Mouse (Mus musculus): ENCODE data around the gene Muc1. TPM values are rescaled to one million over a fixed set of nuclear protein-coding genes. Genes with fewer than 3 reads are reported as not detected.
A peak's percentile ranks its signal among the peaks of the same experiment; 100 is the strongest.

Gene Muc1
- total and polyA plus RNA-seq, 3 experiments, result 0.04 to 1.1 TPM; not detected in 1

- TF ChIP-seq ZMIZ1 (IDR thresholded peaks at IDR 0.05; ENCODE audit: low read depth, low read length) (no peak; the same call in 1 of the 2 replicates), MYC (IDR thresholded peaks at IDR 0.05; ENCODE audit: low read depth, low read length) (peak; percentile 82; the same call in 1 of the 2 replicates), CHD2 (IDR thresholded peaks at IDR 0.05; ENCODE audit: low read length) (no peak; the same call in 1 of the 2 replicates), UBTF (IDR thresholded peaks at IDR 0.05; ENCODE audit: borderline replicate concordance, insufficient read depth, low read depth, low read length) (no peak), MAX (IDR thresholded peaks at IDR 0.05; ENCODE audit: low read length) (peak; percentile 84), CTCF (IDR thresholded peaks at IDR 0.05 in 2 of 3, conservative IDR thresholded peaks at IDR 0.05 in 1 of 3; ENCODE audit: control insufficient read depth in 1 of 3, insufficient read depth in 1 of 3, low read depth in 2 of 3, low read length in 3 of 3, poor library complexity in 1 of 3, severe bottlenecking in 1 of 3) (no peak), CHD1 (IDR thresholded peaks at IDR 0.05; ENCODE audit: low read depth, low read length) (0 out of 2 replicates have a peak, but pooled peaks have one; percentile 91), MAFK (IDR thresholded peaks at IDR 0.05; ENCODE audit: borderline replicate concordance, low read depth, low read length) (peak; percentile 70; the same call in 1 of the 2 replicates), GATA1 (IDR thresholded peaks at IDR 0.05; ENCODE audit: low read depth, low read length) (peak; percentile 97), POLR2AphosphoS5 (IDR thresholded peaks at IDR 0.05; ENCODE audit: borderline replicate concordance, low read depth, low read length) (no peak), GABPA (IDR thresholded peaks at IDR 0.05; ENCODE audit: low read depth, low read length) (no peak), TBP (IDR thresholded peaks at IDR 0.05; ENCODE audit: low read depth, low read length) (peak; percentile 61; the same call in 1 of the 2 replicates), ELF1 (IDR thresholded peaks at IDR 0.05; ENCODE audit: low read depth, low read length) (no peak), E2F4 (IDR thresholded peaks at IDR 0.05; ENCODE audit: borderline replicate concordance, low read depth, low read length) (peak; percentile 73; the same call in 1 of the 2 replicates), MEF2A (IDR thresholded peaks at IDR 0.05; ENCODE audit: extremely low read depth, insufficient replicate concordance, low read depth, low read length, poor library complexity, severe bottlenecking) (peak; percentile 60; the same call in 1 of the 2 replicates), KAT2A (conservative IDR thresholded peaks at IDR 0.05; ENCODE audit: low read depth, low read length) (0 out of 2 replicates have a peak, but pooled peaks have one; percentile 21), JUND (IDR thresholded peaks at IDR 0.05; ENCODE audit: low read depth, low read length) (peak; percentile 85; the same call in 1 of the 2 replicates), RCOR1 (IDR thresholded peaks at IDR 0.05; ENCODE audit: low read depth, low read length) (peak; percentile 65; the same call in 1 of the 2 replicates), SIN3A (IDR thresholded peaks at IDR 0.05; ENCODE audit: low read length) (peak; percentile 92), HCFC1 (IDR thresholded peaks at IDR 0.05; ENCODE audit: low read depth, low read length) (no peak), TAL1 (IDR thresholded peaks at IDR 0.05; ENCODE audit: low read length) (peak; percentile 93)
These were observed 38.4 kb upstream of the Muc1 start (continued) for GRCm38 (mm10) chr3:89190436-89190835.

GRCm38 (mm10) chr3:89193351-89193750, 35.5 kb upstream of the Muc1 start:
- no peaks in the 10 kb centered on the region; the same call in 1 of the 2 replicates for H3K79me2 ChIP-seq (ENCODE audit: control insufficient read depth, insufficient read depth, low read length, poor library complexity)
- TF ChIP-seq SIN3A (IDR thresholded peaks at IDR 0.05; ENCODE audit: low read length), result no peak
- no peak for TF ChIP-seq ZNF384 (IDR thresholded peaks at IDR 0.05; ENCODE audit: low read depth, low read length)
- no peak for TF ChIP-seq E2F4 (IDR thresholded peaks at IDR 0.05; ENCODE audit: borderline replicate concordance, low read depth, low read length)
- no peak for TF ChIP-seq CHD2 (IDR thresholded peaks at IDR 0.05; ENCODE audit: low read length)
- peak; percentile 7 for TF ChIP-seq RAD21 (IDR thresholded peaks at IDR 0.05; ENCODE audit: low read depth, low read length)
- no peak for TF ChIP-seq ZC3H11A (IDR thresholded peaks at IDR 0.05; ENCODE audit: low read depth, low read length)
- no peak for TF ChIP-seq NELFE (IDR thresholded peaks at IDR 0.05; ENCODE audit: low read depth, low read length)
- TF ChIP-seq NRF1 (IDR thresholded peaks at IDR 0.05; ENCODE audit: insufficient read depth, low read depth, low read length, poor library complexity, severe bottlenecking), result no peak
- peak; percentile 35 to 54 (median 43) for TF ChIP-seq CTCF (IDR thresholded peaks at IDR 0.05 in 2 of 3, conservative IDR thresholded peaks at IDR 0.05 in 1 of 3; ENCODE audit: control insufficient read depth in 1 of 3, insufficient read depth in 1 of 3, low read depth in 2 of 3, low read length in 3 of 3, poor library complexity in 1 of 3, severe bottlenecking in 1 of 3)
- TF ChIP-seq ELF1 (IDR thresholded peaks at IDR 0.05; ENCODE audit: low read depth, low read length), result no peak
- no peak for TF ChIP-seq MAFK (IDR thresholded peaks at IDR 0.05; ENCODE audit: borderline replicate concordance, low read depth, low read length)
- TF ChIP-seq TBP (IDR thresholded peaks at IDR 0.05; ENCODE audit: low read depth, low read length), result no peak
- TF ChIP-seq CHD1 (IDR thresholded peaks at IDR 0.05; ENCODE audit: low read depth, low read length), result no peak
- no peak for TF ChIP-seq MYB (IDR thresholded peaks at IDR 0.05; ENCODE audit: low read depth, low read length)
- DNase-seq (ENCODE audit: low read depth, low spot score), result peak; percentile 63
- no peak overlapping the region for H3K4me3 ChIP-seq (ENCODE audit: control insufficient read depth in 1 of 2, insufficient read depth in 1 of 2, low read depth in 2 of 2, low read length in 2 of 2)
- H3K36me3 ChIP-seq (ENCODE audit: control insufficient read depth in 1 of 2, insufficient read depth in 2 of 2, low read length in 2 of 2), result peaks cover 0 to 37% of the 10 kb centered on the region in 2 experiments; a peak in 2 of 4 replicates
- peaks cover 27 to 41% of the 10 kb centered on the region in 2 experiments for H3K4me1 ChIP-seq (ENCODE audit: control insufficient read depth in 1 of 2, insufficient read depth in 2 of 2, low read length in 2 of 2)
- no peaks in the 10 kb centered on the region for H3K27me3 ChIP-seq (ENCODE audit: control insufficient read depth in 1 of 2, insufficient read depth in 2 of 2, low read length in 2 of 2)
- H3K9ac ChIP-seq (ENCODE audit: control insufficient read depth, low read depth, low read length, poor library complexity, severe bottlenecking), result no peak overlapping the region
- no peak overlapping the region for H3K27ac ChIP-seq (ENCODE audit: control insufficient read depth, low read depth, low read length)
- no peaks in the 10 kb centered on the region for H3K9me3 ChIP-seq (replicated peaks; ENCODE audit: insufficient read depth, low read length)
